Mouse (Mus musculus) left cerebral cortex, postnatal 25 days (tissue): Measurements from ENCODE around the gene Dnaic2. TPM values are rescaled to one million over a fixed set of nuclear protein-coding genes. Genes with fewer than 3 reads are reported as not detected.

Source experiments
- DNase-seq, 2 experiments: peaks; one replicate each; pipeline ENCODE4 v3.0.0; 2022; ENCODE audit warnings: low spot score in 2 of 2, mixed read lengths in 1 of 2
- intact Hi-C: fragments of 180-260 bp; cut with DNase I; formaldehyde crosslinking; loops from one replicate; pipeline ENCODE4 v1.15.1; 2025
- total RNA-seq, 2 experiments: library from RNA; stranded (reverse); gene quantifications; 2 replicates each; pipeline ENCODE4 v1.2.3; 2021

The Dnaic2 gene
- total RNA-seq: 1 to 10 TPM in 1 of 2 experiments, under 1 TPM in 1; 0.62 to 1.4 TPM

DNA sequence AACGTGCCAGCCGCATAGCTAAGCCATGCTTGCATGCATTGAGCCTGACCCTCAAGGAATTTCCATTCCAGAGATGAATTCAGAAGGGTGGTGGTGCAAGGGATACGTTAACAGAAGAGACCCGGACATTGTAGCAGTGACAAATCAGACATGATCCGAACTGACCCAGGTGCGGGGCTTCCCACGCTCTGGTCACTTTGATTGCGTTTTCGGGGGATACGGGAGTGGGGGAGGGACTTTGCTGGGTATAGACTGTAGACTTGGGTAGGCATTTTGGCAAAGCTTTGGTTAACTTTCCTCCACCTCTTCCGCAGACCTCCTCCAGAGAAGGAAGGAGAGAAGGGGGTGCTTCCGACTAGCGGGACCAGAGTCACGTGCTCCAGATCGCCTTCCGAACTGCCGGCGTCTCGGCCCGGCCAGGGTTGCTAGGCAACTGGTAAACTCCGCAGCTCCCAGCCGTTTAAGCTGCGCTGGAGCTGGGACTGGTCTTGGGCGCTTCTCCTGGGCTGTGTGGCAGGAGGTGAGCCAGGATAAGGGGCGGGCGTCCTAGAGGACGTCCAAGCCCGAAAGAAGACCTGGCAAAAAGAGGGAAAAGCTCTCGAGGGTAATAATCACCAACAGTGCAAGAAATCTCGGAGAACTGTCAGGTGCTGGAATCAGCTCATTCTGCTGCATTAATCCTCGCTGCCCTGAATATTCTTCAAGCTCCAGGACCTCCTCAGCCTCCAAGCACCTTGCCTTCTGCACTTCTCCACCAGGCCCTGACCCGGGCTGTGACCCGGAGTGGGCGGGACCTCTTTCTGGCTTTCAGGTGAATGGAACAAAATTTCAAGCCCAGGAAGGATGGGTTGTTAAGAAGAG, at the start of gene Dnaic2:
Dnaic2 (plus strand) TSS at position 444 of the 861 bp plus-strand sequence.
- intact Hi-C loops: loop anchor here (5.0 kb wide), 1 partner anchor 50 kb away; the partner anchor contains the start of gene Ttyh2

GRCm38 (mm10) chr11:114679582-114679981, 47.6 kb upstream of the Dnaic2 start:
- no peak for DNase-seq
- intact Hi-C loops: loop anchor here (5.0 kb wide), 2 partner anchors 48 to 118 kb away; partner anchors contain the start of genes Btbd17, Dnaic2 and Gpr142

More for the DNA sequence above, at the start of gene Dnaic2:
- peak; percentile 78 to 83 for DNase-seq

DNA sequence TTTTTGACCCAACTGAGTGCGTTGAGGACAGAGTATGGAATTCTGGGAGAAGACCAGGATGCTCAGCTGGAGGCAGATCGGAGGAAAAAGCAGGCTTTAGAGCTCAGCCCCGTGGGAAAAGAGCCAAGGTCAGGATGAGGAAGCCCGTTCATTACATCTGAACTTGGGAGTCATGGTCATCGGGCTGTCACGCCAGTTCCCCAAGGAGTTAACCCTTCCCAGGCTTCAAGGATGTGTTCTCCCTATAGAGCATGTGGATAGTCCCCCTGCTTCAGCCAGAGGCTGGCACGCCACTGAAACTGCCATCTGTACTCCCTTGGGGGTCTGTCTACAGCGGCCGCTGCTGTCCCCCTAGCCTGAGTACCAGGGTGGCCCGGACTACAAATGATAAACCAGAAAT, 46.9 kb upstream of the Dnaic2 start:
- intact Hi-C loops: no loop called here
- DNase-seq: no peak

DNA sequence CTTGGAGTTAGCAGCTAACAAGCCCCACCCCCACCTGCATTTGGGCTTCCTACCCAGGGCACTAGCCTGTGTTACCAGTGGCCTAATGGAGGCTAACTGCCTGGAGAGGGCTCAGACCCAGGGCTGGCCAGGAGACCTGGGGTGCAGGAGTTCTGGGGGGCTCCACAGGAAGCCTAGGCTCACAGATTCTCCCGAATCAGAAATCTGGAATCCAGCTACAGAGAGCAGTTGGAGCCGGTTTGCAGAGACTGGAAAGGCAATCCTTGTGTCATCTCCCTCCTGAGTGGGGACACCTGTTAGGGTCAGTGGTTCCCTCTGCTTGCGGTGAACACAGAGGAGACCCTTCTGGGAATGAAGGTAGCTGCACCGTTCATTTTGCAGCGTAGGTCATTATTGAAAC, 46.2 kb upstream of the Dnaic2 start:
- DNase-seq: no peak
- intact Hi-C loops: no loop called here

DNA sequence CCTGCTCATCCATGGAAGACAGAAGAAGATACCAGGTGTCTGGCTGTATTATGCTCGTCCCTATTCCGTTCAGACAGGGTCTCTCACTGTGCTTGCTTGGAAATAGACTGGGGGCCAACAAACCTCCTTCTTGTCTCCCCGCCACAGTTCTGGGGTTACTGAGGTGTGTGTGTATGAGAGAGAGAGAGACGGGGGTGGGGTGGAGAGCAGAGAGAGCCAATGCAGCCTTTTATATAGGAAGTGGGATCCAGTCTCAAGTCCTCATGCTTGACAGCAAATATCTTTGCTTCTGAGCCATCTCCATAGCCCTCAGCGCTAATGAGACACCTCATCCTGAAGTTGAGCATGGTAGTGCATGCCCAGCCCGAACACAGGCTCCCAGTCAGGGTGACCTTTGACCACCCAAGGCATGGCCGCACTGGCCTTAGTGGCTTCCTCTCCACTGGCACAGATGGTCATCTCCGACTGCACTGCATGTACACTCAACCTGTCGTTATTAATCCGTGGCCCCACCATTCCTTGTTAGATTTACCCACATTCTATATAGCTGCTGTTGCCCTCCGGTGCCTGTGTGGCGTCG, 44.8 kb upstream of the Dnaic2 start:
- DNase-seq: no peak
- intact Hi-C loops: no loop called here

- intact Hi-C loops: no loop called here
- DNase-seq: no peak
Observed at GRCm38 (mm10) chr11:114683029-114683721, 44.0 kb upstream of the Dnaic2 start.

DNA sequence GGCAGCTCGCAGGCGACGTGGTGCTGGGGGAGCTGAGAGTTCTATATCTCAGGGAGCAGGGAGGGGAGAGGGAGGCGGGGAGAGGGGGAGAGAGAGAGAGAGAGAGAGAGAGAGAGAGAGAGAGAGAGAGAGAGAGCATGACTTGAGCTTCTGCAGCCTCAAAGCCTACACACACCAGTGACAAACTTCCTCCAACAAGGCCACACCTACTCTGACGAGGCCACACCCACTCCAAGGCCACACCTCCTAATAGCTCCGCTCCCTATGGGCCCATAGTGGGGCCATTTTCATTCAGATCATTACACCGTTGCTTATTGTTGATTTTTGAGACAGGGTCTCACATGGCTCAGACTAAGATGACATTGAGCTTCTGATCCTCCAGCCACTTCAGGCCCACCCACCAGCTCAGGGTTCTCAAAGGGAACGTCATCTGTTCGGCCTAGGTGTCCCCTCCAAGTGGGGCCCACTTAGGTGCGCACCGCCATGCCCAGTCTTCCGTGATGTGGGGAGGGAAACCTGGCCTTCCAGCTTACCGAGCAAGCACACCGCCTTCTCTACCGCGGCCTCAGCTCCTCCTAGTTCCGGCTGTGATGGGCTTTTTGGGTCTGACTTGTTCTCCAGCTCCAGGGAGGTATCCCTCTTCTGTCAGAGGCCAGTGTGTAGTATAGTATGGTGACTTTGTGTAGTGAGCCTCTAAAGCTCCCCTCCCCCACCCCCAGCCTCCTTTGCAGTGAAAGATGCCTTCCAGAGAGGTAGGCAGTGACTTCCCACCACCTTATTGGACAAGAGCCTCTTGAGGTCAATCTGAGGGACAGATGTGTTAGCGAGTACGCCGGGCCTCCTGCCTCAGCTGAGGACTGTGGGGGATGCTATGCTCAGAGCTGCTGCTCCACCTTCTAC, 43.2 kb upstream of the Dnaic2 start:
- no peak for DNase-seq
- intact Hi-C loops: no loop called here

DNA sequence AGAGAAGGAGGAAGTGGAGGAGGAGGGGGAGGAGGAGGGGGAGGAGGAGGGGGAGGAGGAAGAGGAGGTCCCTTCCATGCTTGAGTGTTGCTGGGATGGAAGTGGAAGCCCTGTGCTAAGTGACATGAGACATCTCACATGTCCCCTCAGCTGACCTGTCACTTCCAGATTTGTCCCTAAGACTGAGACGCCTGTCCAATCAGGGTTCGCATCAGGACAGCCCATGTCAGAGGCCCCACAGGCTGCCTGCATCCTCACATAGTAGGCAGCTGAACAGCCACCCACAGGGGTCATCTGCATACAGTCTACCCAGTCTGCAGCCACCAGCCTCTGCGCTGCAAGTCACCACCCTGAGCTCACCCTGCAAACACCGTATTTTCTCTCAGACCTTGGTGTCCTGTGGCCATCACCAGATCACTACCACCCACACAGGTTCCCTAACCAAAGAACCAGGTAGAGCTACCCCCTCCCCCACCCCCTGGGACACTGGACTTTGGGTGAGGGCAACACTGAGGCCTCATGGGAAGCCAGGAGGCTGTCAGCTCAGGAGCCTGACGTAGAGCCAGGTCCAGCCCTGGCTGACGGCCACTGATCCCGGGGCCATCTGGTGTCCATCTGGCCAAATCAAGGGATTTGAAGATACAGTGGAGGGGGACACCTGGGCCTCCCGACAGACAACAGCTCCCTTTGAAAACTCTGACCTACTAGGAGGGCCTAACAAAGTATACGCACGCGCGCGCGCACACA, 42.4 kb upstream of the Dnaic2 start:
- no peak for DNase-seq
- intact Hi-C loops: no loop called here

DNA sequence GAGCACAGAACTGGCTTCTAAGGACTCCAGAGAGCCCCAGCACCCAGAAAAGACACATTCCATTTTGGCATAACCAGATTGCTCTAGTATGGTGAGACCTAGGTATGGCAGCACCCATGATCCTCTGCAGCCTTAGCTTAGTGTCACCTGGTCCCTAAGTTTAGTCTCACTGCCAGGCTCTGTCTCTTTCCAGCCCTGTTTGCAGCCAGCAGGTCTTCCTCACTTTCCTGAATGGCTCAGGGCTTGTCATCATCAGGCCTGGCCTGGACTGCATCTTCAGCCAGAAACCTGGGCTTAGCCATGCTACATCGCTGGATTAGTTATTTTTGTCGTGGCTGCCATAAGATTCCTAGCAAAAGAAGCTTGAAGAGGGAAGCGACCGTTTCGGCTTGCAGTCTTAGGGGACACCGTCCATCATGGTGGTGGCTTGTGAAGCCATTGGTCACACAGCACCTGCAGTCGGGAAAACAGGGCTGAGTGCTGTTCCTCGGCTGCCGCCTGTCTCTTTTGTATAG, 41.6 kb upstream of the Dnaic2 start:
- no peak for DNase-seq
- intact Hi-C loops: no loop called here

- no peak for DNase-seq
- intact Hi-C loops: no loop called here
Observed at GRCm38 (mm10) chr11:114686221-114686959, 40.8 kb upstream of the Dnaic2 start.

GRCm38 (mm10) chr11:114687574-114688188, 39.5 kb upstream of the Dnaic2 start:
- no peak for DNase-seq
- intact Hi-C loops: no loop called here

- intact Hi-C loops: no loop called here
- no peak for DNase-seq
Observed at GRCm38 (mm10) chr11:114688729-114689128, 38.5 kb upstream of the Dnaic2 start.

DNA sequence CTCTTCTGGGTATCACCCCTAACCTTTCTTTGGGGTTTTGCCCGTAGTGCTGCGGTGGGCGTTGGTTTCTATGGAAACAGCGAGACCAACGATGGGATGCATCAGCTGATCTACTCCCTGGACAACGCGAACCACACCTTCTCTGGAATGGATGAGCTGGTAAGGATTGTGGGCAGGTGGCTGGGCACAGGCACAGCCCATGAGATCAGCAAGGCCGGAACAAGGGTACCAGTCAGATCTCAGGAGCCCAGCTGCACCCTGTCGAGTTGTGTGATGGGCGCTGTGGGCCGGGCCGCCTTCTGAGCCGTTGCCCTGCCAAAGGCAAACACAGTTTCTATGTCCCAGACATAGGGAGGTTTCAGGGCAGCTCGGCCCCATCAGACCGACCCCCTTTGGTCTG, 37.0 kb upstream of the Dnaic2 start:
- no peak for DNase-seq
- intact Hi-C loops: no loop called here

GRCm38 (mm10) chr11:114691454-114692182, 35.6 kb upstream of the Dnaic2 start:
- no peak for DNase-seq
- intact Hi-C loops: no loop called here

DNA sequence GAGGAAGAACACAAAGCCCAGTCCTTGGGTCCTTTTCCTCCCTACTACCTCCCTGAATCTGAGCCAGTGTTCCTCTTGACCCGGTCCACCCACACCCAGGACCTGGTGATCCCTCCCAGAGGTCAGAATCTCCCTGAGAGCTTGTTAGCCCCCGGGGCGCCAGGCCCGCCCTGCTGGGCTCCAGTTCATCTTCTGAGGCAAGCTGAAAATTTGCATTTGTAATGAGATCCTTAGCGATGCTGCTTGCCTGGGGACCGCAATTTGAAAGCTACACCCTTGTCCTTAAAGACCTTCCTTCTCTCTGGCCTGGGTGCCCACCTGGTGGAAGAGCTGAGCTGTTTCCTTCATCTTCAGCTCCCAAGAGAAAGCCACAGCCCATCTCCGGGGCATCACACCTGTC, 34.6 kb upstream of the Dnaic2 start:
- intact Hi-C loops: no loop called here

GRCm38 (mm10) chr11:114693456-114693855, 33.8 kb upstream of the Dnaic2 start:
- DNase-seq: no peak
- intact Hi-C loops: no loop called here

More for the DNA sequence above, 34.6 kb upstream of the Dnaic2 start:
- no peak for DNase-seq

- no peak for DNase-seq
- intact Hi-C loops: no loop called here
Observed at GRCm38 (mm10) chr11:114694451-114694850, 32.8 kb upstream of the Dnaic2 start.
